Mouse (Mus musculus) neural tube, embryonic 13.5 days (tissue): ENCODE data around the gene Kcnd1. TPM values are rescaled to one million over a fixed set of nuclear protein-coding genes. Genes with fewer than 3 reads are reported as not detected.

Source experiments
- ATAC-seq: fragments of 200-750 bp; cut with Nextera tagmentation; 2 replicates; pipeline ENCODE4 v1.8.0; 2017; ENCODE audit warnings: low read depth, mild to moderate bottlenecking, moderate TSS enrichment, moderate library complexity
- H3K27ac ChIP-seq: fragments of 300-500 bp; sonication (generic); replicated peaks from 2 replicates; pipeline ENCODE4 v1.5.1; 2015; ENCODE audit warnings: moderate library complexity, mild to moderate bottlenecking, inconsistent platforms
- H3K27me3 ChIP-seq: fragments of 300-500 bp; sonication (generic); 2 replicates; pipeline ENCODE4 v1.6.1; 2015; ENCODE audit warnings: mild to moderate bottlenecking, inconsistent platforms
- H3K36me3 ChIP-seq: fragments of 300-500 bp; sonication (generic); 2 replicates; pipeline ENCODE4 v1.6.1; 2015; ENCODE audit warnings: mild to moderate bottlenecking, inconsistent platforms
- H3K4me1 ChIP-seq: fragments of 300-500 bp; sonication (generic); replicated peaks from 2 replicates; pipeline ENCODE4 v1.6.1; 2015; ENCODE audit warnings: inconsistent platforms
- H3K4me2 ChIP-seq: fragments of 300-500 bp; sonication (generic); 2 replicates; pipeline ENCODE4 v1.6.1; 2015; ENCODE audit warnings: inconsistent platforms, mild to moderate bottlenecking, moderate library complexity
- H3K4me3 ChIP-seq: fragments of 300-500 bp; sonication (generic); 2 replicates; pipeline ENCODE4 v1.5.1; 2015; ENCODE audit warnings: mild to moderate bottlenecking, inconsistent platforms
- H3K9ac ChIP-seq: fragments of 300-500 bp; sonication (generic); 2 replicates; pipeline ENCODE4 v1.6.1; 2015; ENCODE audit warnings: moderate library complexity, mild to moderate bottlenecking, inconsistent platforms
- H3K9me3 ChIP-seq: fragments of 300-500 bp; sonication (generic); 2 replicates; pipeline ENCODE4 v1.6.1; 2016; ENCODE audit warnings: inconsistent platforms
- WGBS: fragments of 180-500 bp; shearing (Covaris S2); methylation state at CpG from one replicate; pipeline ENCODE4 v1.1.7; 2015; 5-methylcytosine and 5-hydroxymethylcytosine counted together
- microRNA counts: library from miRNA; unstranded; fragments of <30 nt; microRNA quantifications from one replicate; lab custom pipeline; 2016
- microRNA-seq: library from miRNA; unstranded; fragments of <30 nt; microRNA quantifications from one replicate; pipeline ENCODE4, GENCODE M21; 2016
- polyA plus RNA-seq: library from polyadenylated mRNA; unstranded; fragments of >200 nt; fragmentation: Nextera tagmentation; extraction: Ambion mirVana; gene quantifications from 2 replicates; pipeline ENCODE4 v1.2.1, GENCODE M21; 2015

Kcnd1 gene
- polyA plus RNA-seq, 1 experiment from 2014 or later: 6.2 TPM

DNA sequence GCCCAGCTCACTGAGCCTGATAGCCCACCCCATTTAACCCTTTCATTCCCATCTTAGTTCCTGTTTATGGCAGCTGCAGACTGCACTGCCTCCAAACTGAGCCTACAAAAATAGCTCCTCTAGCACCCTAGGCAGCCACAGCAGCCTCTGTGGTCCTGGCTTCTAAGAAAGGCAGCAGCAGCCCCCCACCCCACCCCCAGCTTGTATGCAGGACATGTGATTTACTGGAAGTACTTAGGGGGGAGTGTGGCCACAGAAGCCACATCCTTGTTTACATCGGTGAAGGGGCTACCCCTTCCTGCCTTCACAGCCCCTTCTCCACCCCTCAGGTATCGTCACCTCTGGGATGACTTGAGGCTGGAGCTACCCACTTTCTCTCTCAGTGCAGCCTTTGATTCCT is 43.3 kb downstream of the Kcnd1 start:
- H3K36me3 ChIP-seq: peaks cover 13% of the 10 kb centered on the region; the same call in 1 of the 2 replicates
- H3K9ac ChIP-seq: no peak overlapping the region
- H3K27ac ChIP-seq: no peak overlapping the region
- 80% methylated on average over 2 of the region's 2 CpGs for WGBS
- H3K4me1 ChIP-seq: no peaks in the 10 kb centered on the region
- ATAC-seq: no peak
- H3K27me3 ChIP-seq: no peaks in the 10 kb centered on the region
- H3K4me3 ChIP-seq: no peak overlapping the region
- H3K4me2 ChIP-seq: no peak overlapping the region
- no peaks in the 10 kb centered on the region for H3K9me3 ChIP-seq

- no peak overlapping the region for H3K9ac ChIP-seq
- H3K36me3 ChIP-seq: peaks cover 13% of the 10 kb centered on the region; the same call in 1 of the 2 replicates
- 76% methylated on average over 2 of the region's 2 CpGs for WGBS
- no peaks in the 10 kb centered on the region for H3K9me3 ChIP-seq
- H3K27ac ChIP-seq: no peak overlapping the region
- no peak for ATAC-seq
- H3K4me3 ChIP-seq: no peak overlapping the region
- no peaks in the 10 kb centered on the region for H3K4me1 ChIP-seq
- no peaks in the 10 kb centered on the region for H3K27me3 ChIP-seq
- no peak overlapping the region for H3K4me2 ChIP-seq
Observed at GRCm38 (mm10) chrX:7865786-7866185, 43.7 kb downstream of the Kcnd1 start.

DNA sequence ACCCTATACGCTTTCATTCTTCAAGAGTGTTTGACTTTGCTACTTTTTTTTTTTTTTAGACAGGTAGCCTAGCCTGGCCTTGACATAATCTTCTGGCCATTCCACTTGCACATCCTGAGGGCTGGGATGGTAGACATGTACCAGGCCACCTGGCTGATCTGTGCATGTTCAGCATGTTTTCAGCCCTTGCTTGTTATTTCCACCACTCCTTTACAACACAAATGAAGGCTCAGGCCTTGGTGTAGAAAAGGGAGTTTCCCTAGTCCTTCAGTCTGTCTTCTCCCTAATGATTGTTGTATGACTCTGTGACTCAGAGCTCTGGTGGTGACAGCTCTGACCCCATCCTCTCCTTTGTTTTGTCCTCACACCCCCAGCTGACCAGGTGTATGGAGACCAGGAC is 45.1 kb downstream of the Kcnd1 start:
- Histone ChIP-seq H3K27ac (no peak overlapping the region), H3K36me3 (peaks cover 18% of the 10 kb centered on the region), H3K4me3 (no peak overlapping the region), H3K9me3 (no peaks in the 10 kb centered on the region), H3K9ac (no peak overlapping the region), H3K4me1 (no peaks in the 10 kb centered on the region), H3K27me3 (no peaks in the 10 kb centered on the region), H3K4me2 (no peak overlapping the region)
- WGBS: 100% methylated on average over 1 of the region's 1 CpGs
- ATAC-seq: no peak

DNA sequence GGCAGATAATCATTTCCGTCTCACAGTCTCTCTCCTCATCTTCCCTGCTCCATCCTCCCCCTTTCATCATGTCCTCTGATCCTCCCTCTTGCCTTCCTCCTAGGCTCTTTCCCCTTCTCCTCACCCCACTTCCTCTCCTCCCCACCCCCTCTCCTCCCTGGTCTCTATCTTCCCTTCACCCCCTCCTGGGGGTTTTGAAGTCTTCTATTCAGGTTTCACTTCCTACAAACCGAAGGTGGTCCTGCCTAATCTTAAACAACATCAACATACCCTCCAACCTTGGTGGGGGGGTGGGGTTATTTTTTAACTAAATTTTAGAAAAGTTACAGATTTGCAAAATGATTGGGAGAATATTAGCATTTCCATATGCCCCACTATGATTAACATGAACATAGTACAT is 46.4 kb downstream of the Kcnd1 start:
- 58% methylated on average over 2 of the region's 2 CpGs for WGBS
- H3K9ac ChIP-seq: no peak overlapping the region
- H3K36me3 ChIP-seq: peaks cover 29% of the 10 kb centered on the region
- H3K4me1 ChIP-seq: no peaks in the 10 kb centered on the region
- no peak for ATAC-seq
- H3K27ac ChIP-seq: no peak overlapping the region
- no peak overlapping the region for H3K4me2 ChIP-seq
- no peak overlapping the region for H3K4me3 ChIP-seq
- H3K9me3 ChIP-seq: no peaks in the 10 kb centered on the region
- no peaks in the 10 kb centered on the region for H3K27me3 ChIP-seq

GRCm38 (mm10) chrX:7869826-7870225 is 47.7 kb downstream of the Kcnd1 start:
- no peak overlapping the region for H3K4me2 ChIP-seq
- no peak overlapping the region for H3K9ac ChIP-seq
- WGBS: 30% methylated on average over 3 of the region's 3 CpGs
- no peaks in the 10 kb centered on the region for H3K4me1 ChIP-seq
- no peaks in the 10 kb centered on the region for H3K9me3 ChIP-seq
- H3K27ac ChIP-seq: no peak overlapping the region
- peaks cover 39% of the 10 kb centered on the region for H3K36me3 ChIP-seq
- no peak overlapping the region for H3K4me3 ChIP-seq
- ATAC-seq: no peak
- no peaks in the 10 kb centered on the region for H3K27me3 ChIP-seq

DNA sequence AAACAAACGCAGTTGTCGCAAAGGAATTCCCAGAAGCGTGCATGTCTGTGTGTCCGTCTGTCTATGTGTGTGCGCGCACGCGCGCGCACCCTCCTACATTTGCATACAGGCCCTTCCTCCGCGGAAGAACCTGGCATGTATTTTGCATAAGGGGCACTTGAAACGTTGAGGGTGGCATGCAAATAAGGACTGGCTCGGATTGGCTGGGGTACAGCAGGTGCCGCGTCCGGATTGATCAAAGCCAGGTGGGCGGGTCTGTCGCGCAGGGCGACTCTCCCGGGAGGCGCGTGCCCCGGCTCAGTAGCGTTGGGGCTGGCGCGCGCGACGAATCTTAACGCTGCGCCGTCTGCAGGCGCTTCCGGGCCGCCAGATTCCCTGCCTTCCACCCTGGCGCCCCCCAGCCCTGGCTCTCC is 55.9 kb downstream of the Kcnd1 start, which contains the start of gene Pim2:
Pim2 (plus strand) TSS at position 256 of the 413 bp plus-strand sequence.
- WGBS: 18% methylated on average over 37 of the region's 38 CpGs
- no peaks in the 10 kb centered on the region for H3K27me3 ChIP-seq
- peak within 1 kb of the TSS; percentile 82 for H3K4me2 ChIP-seq
- peak within 1 kb of the TSS; percentile 68 for H3K27ac ChIP-seq
- no peaks in the 10 kb centered on the region for H3K9me3 ChIP-seq
- ATAC-seq: peak; percentile 94
- H3K4me1 ChIP-seq: peaks cover 22% of the 10 kb centered on the region
- peak within 1 kb of the TSS; percentile 74 for H3K9ac ChIP-seq
- H3K36me3 ChIP-seq: peaks cover 15% of the 10 kb centered on the region
- H3K4me3 ChIP-seq: peak within 1 kb of the TSS; percentile 53

DNA sequence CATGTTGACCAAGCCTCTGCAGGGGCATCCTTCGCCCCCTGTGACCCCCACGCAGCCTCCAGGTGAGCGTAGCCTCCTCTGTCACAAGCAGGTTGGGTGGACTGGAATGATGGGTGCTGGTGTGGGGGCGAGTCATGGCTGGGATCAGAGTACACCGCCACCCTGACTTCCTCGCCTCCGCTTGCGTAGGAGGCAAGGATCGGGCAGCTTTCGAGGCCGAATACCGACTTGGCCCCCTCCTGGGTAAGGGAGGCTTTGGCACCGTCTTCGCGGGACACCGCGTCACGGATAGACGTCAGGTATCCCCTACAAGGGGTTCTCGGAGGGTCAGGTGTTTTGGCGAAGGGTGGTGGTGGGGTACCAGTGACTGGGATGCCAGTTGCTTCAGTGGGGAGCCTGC is 56.4 kb downstream of the Kcnd1 start:
- WGBS: 23% methylated on average over 18 of the region's 21 CpGs

DNA sequence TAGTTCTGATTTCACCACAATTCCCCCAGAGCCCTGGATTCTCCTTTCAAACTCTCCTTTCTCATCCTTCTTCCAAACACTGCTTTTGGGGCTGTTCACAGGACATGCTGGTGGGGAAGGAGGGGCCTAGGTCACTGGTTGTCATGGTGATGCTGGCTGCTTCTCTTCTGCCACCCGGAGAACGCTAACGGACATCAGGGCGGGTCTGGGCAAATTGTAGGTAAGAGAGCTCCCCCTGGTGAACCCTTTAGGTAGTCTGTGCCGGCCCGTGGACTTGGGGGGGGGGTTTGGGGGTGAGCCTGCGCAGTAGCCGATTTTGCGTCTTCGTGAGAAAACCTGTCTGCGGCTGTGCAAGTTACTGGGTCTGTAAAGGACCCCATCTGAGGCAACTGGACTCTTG is 57.7 kb downstream of the Kcnd1 start:
- Histone ChIP-seq H3K36me3 (no peaks in the 10 kb centered on the region), H3K4me2 (peak overlapping the region; percentile 82), H3K4me3 (peak overlapping the region; percentile 53), H3K4me1 (peaks cover 24% of the 10 kb centered on the region), H3K27me3 (no peaks in the 10 kb centered on the region), H3K27ac (no peak overlapping the region), H3K9ac (0 out of 2 replicates have a peak overlapping the region, but pooled peaks have one; percentile 31), H3K9me3 (no peaks in the 10 kb centered on the region)
- 10% methylated on average over 11 of the region's 11 CpGs for WGBS
- peak; percentile 21; the same call in 1 of the 2 replicates for ATAC-seq

More for the DNA sequence above, 56.4 kb downstream of the Kcnd1 start:
- Histone ChIP-seq H3K9ac (peak overlapping the region; percentile 74), H3K4me2 (peak overlapping the region; percentile 82), H3K4me1 (peaks cover 22% of the 10 kb centered on the region), H3K27ac (peak overlapping the region; percentile 62), H3K27me3 (no peaks in the 10 kb centered on the region), H3K36me3 (peaks cover 10% of the 10 kb centered on the region), H3K9me3 (no peaks in the 10 kb centered on the region), H3K4me3 (peak overlapping the region; percentile 53)
- peak; percentile 59 for ATAC-seq

GRCm38 (mm10) chrX:7883841-7884567 is 61.9 kb downstream of the Kcnd1 start, which contains the start of gene Slc35a2:
Gene Slc35a2 (plus strand): TSS chrX:7884028.
- peaks cover 23% of the 10 kb centered on the region for H3K4me1 ChIP-seq
- peak within 1 kb of the TSS; percentile 56 for H3K4me3 ChIP-seq
- peak within 1 kb of the TSS; percentile 84 for H3K27ac ChIP-seq
- H3K9ac ChIP-seq: peak within 1 kb of the TSS; percentile 67
- H3K4me2 ChIP-seq: peak within 1 kb of the TSS; percentile 65
- no peaks in the 10 kb centered on the region for H3K9me3 ChIP-seq
- peak; percentile 88 for ATAC-seq
- WGBS: 15% methylated on average over 49 of the region's 49 CpGs
- peaks cover 11% of the 10 kb centered on the region; the same call in 1 of the 2 replicates for H3K36me3 ChIP-seq
- no peaks in the 10 kb centered on the region for H3K27me3 ChIP-seq

MicroRNAs encoded within 50 kb of the gene (microRNA counts, 519-probe panel; counts per million panel counts)
- 3,674 counts per million, percentile 54 among the panel's probes with 10 or more counts for microRNA mmu-miR-1198 (lab: Ali Mortazavi, UCI)

Small RNA genes lying within 50 kb of the gene (microRNA-seq; reads per million reads assigned to microRNA genes)
- 26.2 reads per million, percentile 37 among the genes with 10 or more reads in this experiment for gene Mir1198

Other genes with a start within 250 kb of the Kcnd1 start
- 0.14 TPM in 1 of 2 replicates, not detected in the other for gene Foxp3, start 248.6 kb upstream of the Kcnd1 start, polyA plus RNA-seq
- 4.6 and 5.4 TPM in 2 replicates for gene Ppp1r3f, start 248.0 kb upstream of the Kcnd1 start, polyA plus RNA-seq
- 28.0 and 29.6 TPM in 2 replicates for gene Ccdc22, start 216.8 kb upstream of the Kcnd1 start, polyA plus RNA-seq
- gene Cacna1f, start 215.2 kb upstream of the Kcnd1 start, polyA plus RNA-seq: 0.11 and 0.13 TPM in 2 replicates
- 108 and 118 TPM in 2 replicates for gene Syp, start 183.8 kb upstream of the Kcnd1 start, polyA plus RNA-seq
- gene Prickle3, start 165.0 kb upstream of the Kcnd1 start, polyA plus RNA-seq: 1.9 and 2.1 TPM in 2 replicates
- gene Plp2, start 150.9 kb upstream of the Kcnd1 start, polyA plus RNA-seq: 27.2 and 33.4 TPM in 2 replicates
- 0.18 TPM in 1 of 2 replicates, not detected in the other for gene Magix, start 141.0 kb upstream of the Kcnd1 start, polyA plus RNA-seq
- gene Gpkow, start 125.2 kb upstream of the Kcnd1 start, polyA plus RNA-seq: 43.2 and 50.4 TPM in 2 replicates
- 35.0 and 36.5 TPM in 2 replicates for gene Wdr45, start 108.0 kb upstream of the Kcnd1 start, polyA plus RNA-seq
- gene Gm45208, start 100.0 kb upstream of the Kcnd1 start, polyA plus RNA-seq: not detected in 2 replicates
- gene Praf2, start 93.8 kb upstream of the Kcnd1 start, polyA plus RNA-seq: 115 and 134 TPM in 2 replicates
- gene Ccdc120, start 71.4 kb upstream of the Kcnd1 start, polyA plus RNA-seq: 39.3 and 43.2 TPM in 2 replicates
- gene Tfe3, start 59.7 kb upstream of the Kcnd1 start, polyA plus RNA-seq: 25.8 and 28.6 TPM in 2 replicates
- gene Gripap1, start 32.5 kb upstream of the Kcnd1 start, polyA plus RNA-seq: 74.9 and 77.1 TPM in 2 replicates
- 51.8 and 52.2 TPM in 2 replicates for gene Otud5, start 19.1 kb downstream of the Kcnd1 start, polyA plus RNA-seq
- 16.7 and 18.6 TPM in 2 replicates for gene Pim2, start 56.0 kb downstream of the Kcnd1 start, polyA plus RNA-seq
- 42.3 and 45.2 TPM in 2 replicates for gene Slc35a2, start 61.7 kb downstream of the Kcnd1 start, polyA plus RNA-seq
- gene Pqbp1, start 77.0 kb downstream of the Kcnd1 start, polyA plus RNA-seq: 210 and 216 TPM in 2 replicates
- 150 and 160 TPM in 2 replicates for gene Timm17b, start 77.1 kb downstream of the Kcnd1 start, polyA plus RNA-seq
- not detected in 2 replicates for gene Gm10491, start 85.5 kb downstream of the Kcnd1 start, polyA plus RNA-seq
- not detected in 2 replicates for gene Gm10490, start 87.3 kb downstream of the Kcnd1 start, polyA plus RNA-seq
- gene Pcsk1n, start 97.5 kb downstream of the Kcnd1 start, polyA plus RNA-seq: 192 and 252 TPM in 2 replicates
- gene Eras, start 106.3 kb downstream of the Kcnd1 start, polyA plus RNA-seq: 0.24 TPM in 1 of 2 replicates, not detected in the other
- 52.2 and 53.4 TPM in 2 replicates for gene Hdac6, start 125.6 kb downstream of the Kcnd1 start, polyA plus RNA-seq
- 0.56 and 0.73 TPM in 2 replicates for gene Gata1, start 155.8 kb downstream of the Kcnd1 start, polyA plus RNA-seq
- gene Glod5, start 196.2 kb downstream of the Kcnd1 start, polyA plus RNA-seq: not detected in 2 replicates